Mouse (Mus musculus) splenic B cell, adult 2 months (primary cell): ENCODE measurements around the gene Hpd.
A peak's percentile ranks its signal among the peaks of the same experiment; 100 is the strongest.
"Not testable (repeated sequence)": the region's sequence is repeated elsewhere in the genome, so short reads cannot be mapped to it uniquely, and the experiment has no call there.

Experiments used
- DNase-seq: peaks from one replicate; pipeline ENCODE4 v3.0.0-alpha.2; 2011; ENCODE audit warnings: low read depth, low spot score
- H3K27me3 ChIP-seq: 2 replicates; pipeline ENCODE4 v1.6.1; 2012; ENCODE audit warnings: mild to moderate bottlenecking, low read length, moderate library complexity, mixed read lengths; ENCODE audit not compliant: control insufficient read depth, poor library complexity, insufficient read depth, severe bottlenecking
- H3K36me3 ChIP-seq: 2 replicates; pipeline ENCODE4 v1.6.1; 2012; ENCODE audit warnings: mild to moderate bottlenecking, low read length, moderate library complexity, mixed read lengths; ENCODE audit not compliant: control insufficient read depth, poor library complexity, insufficient read depth, severe bottlenecking

Gene Hpd

GRCm38 (mm10) chr5:123182651-123183050, at the start of gene Hpd:
Hpd (minus strand) TSS chr5:123182727.
- Histone ChIP-seq H3K27me3 (no peaks in the 10 kb centered on the region), H3K36me3 (no peaks in the 10 kb centered on the region)
- no peak for DNase-seq

- Histone ChIP-seq H3K36me3 (peaks cover 4% of the 10 kb centered on the region; the same call in 1 of the 2 replicates), H3K27me3 (0 out of 2 replicates have a peak, but pooled peaks cover 2% of the 10 kb centered on the region)
- no peak for DNase-seq
These were observed 49.7 kb upstream of the Hpd start for GRCm38 (mm10) chr5:123232180-123232579.

- no peak for DNase-seq
- Histone ChIP-seq H3K36me3 (no peaks in the 10 kb centered on the region), H3K27me3 (0 out of 2 replicates have a peak, but pooled peaks cover 2% of the 10 kb centered on the region)
These were observed 46.8 kb upstream of the Hpd start for GRCm38 (mm10) chr5:123229296-123229695.

GRCm38 (mm10) chr5:123228524-123228922, 46.0 kb upstream of the Hpd start:
- 0 out of 2 replicates have a peak, but pooled peaks cover 2% of the 10 kb centered on the region for H3K27me3 ChIP-seq
- H3K36me3 ChIP-seq = no peaks in the 10 kb centered on the region
- DNase-seq = no peak

GRCm38 (mm10) chr5:123227762-123228523, 45.4 kb upstream of the Hpd start:
- H3K27me3 ChIP-seq = 0 out of 2 replicates have a peak, but pooled peaks cover 2% of the 10 kb centered on the region
- no peaks in the 10 kb centered on the region for H3K36me3 ChIP-seq
- peak; percentile 95 for DNase-seq

GRCm38 (mm10) chr5:123226851-123227250, 44.3 kb upstream of the Hpd start:
- Histone ChIP-seq H3K27me3 (0 out of 2 replicates have a peak, but pooled peaks cover 2% of the 10 kb centered on the region), H3K36me3 (no peaks in the 10 kb centered on the region)
- DNase-seq = no peak

GRCm38 (mm10) chr5:123223861-123224260, 41.3 kb upstream of the Hpd start:
- not testable (repeated sequence) for H3K36me3 ChIP-seq, H3K27me3 ChIP-seq, DNase-seq

GRCm38 (mm10) chr5:123223051-123223410, 40.5 kb upstream of the Hpd start:
- Histone ChIP-seq H3K27me3 (0 out of 2 replicates have a peak, but pooled peaks cover 2% of the 10 kb centered on the region), H3K36me3 (no peaks in the 10 kb centered on the region)
- DNase-seq = no peak

GRCm38 (mm10) chr5:123222346-123223050, 40.0 kb upstream of the Hpd start:
- H3K36me3 ChIP-seq, H3K27me3 ChIP-seq, DNase-seq: not testable (repeated sequence)

GRCm38 (mm10) chr5:123203591-123203990, 21.1 kb upstream of the Hpd start:
- not testable (repeated sequence) for H3K27me3 ChIP-seq, H3K36me3 ChIP-seq, DNase-seq

GRCm38 (mm10) chr5:123202771-123203170, 20.2 kb upstream of the Hpd start:
- not testable (repeated sequence) for H3K36me3 ChIP-seq, H3K27me3 ChIP-seq, DNase-seq

- Histone ChIP-seq H3K27me3 (no peaks in the 10 kb centered on the region), H3K36me3 (no peaks in the 10 kb centered on the region)
- DNase-seq = no peak
These were observed 19.5 kb upstream of the Hpd start for GRCm38 (mm10) chr5:123201987-123202386.

- no peak for DNase-seq
- H3K36me3 ChIP-seq = no peaks in the 10 kb centered on the region
- no peaks in the 10 kb centered on the region for H3K27me3 ChIP-seq
These were observed 19.0 kb upstream of the Hpd start for GRCm38 (mm10) chr5:123201523-123201892.

GRCm38 (mm10) chr5:123200816-123201522, 18.4 kb upstream of the Hpd start:
- H3K27me3 ChIP-seq, DNase-seq, H3K36me3 ChIP-seq: not testable (repeated sequence)

- H3K27me3 ChIP-seq = no peaks in the 10 kb centered on the region; the same call in 1 of the 2 replicates
- no peak for DNase-seq
- H3K36me3 ChIP-seq = no peaks in the 10 kb centered on the region
These were observed 16.0 kb upstream of the Hpd start for GRCm38 (mm10) chr5:123198523-123198922.
